Mouse (Mus musculus): Measurements from ENCODE around the gene Vmn2r76.
"Not testable (repeated sequence)": the region's sequence is repeated elsewhere in the genome, so short reads cannot be mapped to it uniquely, and the experiment has no call there.

Vmn2r76 gene

DNA sequence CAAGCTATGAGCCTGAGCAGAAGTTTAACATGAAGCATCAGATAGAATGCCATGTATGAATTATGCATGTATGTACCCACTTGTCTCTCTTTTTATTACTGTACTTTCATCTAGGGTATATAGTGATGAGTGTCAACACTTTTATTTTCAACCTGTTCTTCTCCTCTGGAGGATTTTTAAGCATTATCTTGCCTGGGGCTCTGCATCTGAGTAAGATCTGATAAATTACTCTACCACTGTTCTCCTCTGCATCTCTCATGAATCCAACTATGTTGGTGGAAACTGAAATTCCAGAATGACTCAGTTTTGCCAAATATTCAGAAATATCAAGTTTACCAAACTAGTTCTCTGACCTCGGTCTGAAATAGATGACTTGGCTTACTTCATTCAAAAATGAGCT, at the start of gene Vmn2r76:
TSS of gene Vmn2r76 (minus strand) at position 101 of the 400 bp plus-strand sequence.
- in situ Hi-C loops (cut with MboI; ENCODE audit: low sequenced_read_pairs), result no loop called here

DNA sequence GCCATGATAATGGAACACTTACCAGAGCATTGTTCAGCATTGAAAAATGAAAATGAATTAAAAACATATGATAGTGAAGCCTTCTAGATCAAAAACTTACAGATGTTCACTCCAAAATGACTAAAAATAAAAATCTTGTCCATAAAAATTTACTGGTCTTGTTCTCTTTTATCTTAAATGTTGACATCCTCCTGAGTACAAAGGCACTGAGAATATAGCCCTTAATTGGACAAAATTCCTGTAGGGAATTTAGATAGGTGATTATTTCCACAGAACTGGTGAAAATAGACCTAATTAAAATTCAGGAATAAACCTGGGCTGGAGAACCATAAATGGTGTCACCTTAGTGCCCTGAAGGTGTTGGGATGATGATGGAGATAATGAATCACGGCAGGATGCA, 31.0 kb upstream of the Vmn2r76 start, which contains the start of gene Olfr310:
TSS of gene Olfr310 (minus strand) at position 101 of the 400 bp plus-strand sequence.
- in situ Hi-C loops (cut with MboI; ENCODE audit: low sequenced_read_pairs), result no loop called here

DNA sequence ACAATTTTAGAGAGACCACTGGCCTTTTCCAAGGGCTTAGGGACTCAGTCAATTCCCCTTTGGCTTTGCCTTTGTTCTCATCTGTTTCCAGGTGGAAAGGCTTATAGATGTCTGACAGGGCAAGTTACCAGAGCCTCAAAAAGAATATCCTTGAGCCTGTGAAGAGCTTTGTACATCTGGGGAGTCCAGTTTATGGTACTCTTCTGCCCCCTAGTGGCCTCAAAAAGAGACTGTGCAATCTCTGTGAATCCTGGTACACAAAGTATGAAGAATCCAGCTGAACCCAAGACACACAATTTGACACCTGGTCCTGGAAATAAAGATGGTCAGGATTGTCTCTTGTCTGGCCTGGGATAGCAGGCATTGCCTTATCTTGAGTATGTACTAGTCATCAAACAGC, 34.8 kb downstream of the Vmn2r76 start:
- in situ Hi-C loops (cut with MboI; ENCODE audit: low sequenced_read_pairs), result no loop called here

DNA sequence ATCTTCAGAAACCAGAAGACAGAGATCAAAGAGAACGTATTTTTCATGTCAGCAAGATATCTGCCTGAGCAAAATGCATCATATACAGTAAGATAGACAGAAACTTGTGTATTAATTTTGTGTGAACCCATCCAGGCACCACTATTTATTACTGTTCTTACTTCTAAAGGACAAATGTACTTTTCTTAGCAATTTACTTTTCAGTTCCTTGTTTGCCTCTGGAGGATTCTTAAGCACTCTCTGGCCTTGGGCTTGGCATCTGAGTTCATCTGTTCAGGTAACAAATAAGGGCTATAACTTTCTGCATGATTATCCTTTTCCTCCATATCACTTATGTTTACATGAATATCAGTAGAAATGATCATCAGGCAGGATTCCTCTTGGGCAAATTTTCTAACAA, 74.4 kb downstream of the Vmn2r76 start, which contains the start of gene Vmn2r75:
TSS of gene Vmn2r75 (minus strand) at position 101 of the 400 bp plus-strand sequence.
- in situ Hi-C loops (cut with MboI; ENCODE audit: low sequenced_read_pairs), result not testable (repeated sequence)
